Mouse (Mus musculus): Measurements from ENCODE around the gene Edc3. TPM values are rescaled to one million over a fixed set of nuclear protein-coding genes. Genes with fewer than 3 reads are reported as not detected.

Gene Edc3
- 34.0 and 35.8 TPM in 2 replicates for polyA plus RNA-seq (2015; fragmentation: Nextera tagmentation; extraction: Ambion mirVana)

DNA sequence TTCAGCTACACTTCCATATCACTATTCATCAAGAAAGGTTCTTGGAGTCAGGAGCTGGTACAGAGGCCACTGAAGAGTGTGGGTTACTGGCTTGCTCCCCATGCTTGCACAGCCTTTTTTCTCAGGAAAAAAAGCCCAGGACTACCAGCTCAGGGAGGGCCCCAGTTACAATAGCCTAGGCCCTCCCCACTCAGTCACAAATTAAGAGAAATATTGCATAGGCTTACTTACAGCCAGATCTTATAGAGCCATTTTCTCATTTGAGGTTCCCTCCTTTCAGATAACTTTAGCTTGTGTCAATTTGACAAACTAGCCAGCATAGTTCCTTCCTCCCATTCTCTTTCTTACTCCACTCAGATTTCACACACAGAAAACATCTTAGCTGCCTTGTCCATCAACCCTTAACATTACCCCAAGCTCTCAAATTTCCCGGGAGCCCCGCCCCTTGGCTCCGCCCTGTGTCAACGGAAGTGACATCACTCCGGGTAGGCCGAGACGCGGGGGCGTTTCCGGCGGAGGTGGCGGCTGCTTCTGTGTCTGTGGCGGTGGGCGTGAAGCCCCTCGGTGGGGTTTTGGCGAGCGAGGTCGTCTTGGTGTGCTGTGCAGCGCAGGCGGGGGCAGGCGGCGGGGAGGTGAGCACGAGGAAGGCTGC lies at the start of gene Edc3:
Edc3 (plus strand) TSS at position 473 of the 652 bp plus-strand sequence.
- ATAC-seq (ENCODE audit: borderline replicate concordance, extremely low read depth, low FRiP score, low TSS enrichment): peak; percentile 94
- peak within 1 kb of the TSS; percentile 88 for H3K4me3 ChIP-seq
- H3K36me3 ChIP-seq: peaks cover 12% of the 10 kb centered on the region
- peak within 1 kb of the TSS; percentile 90 for H3K27ac ChIP-seq
- H3K9me3 ChIP-seq: no peaks in the 10 kb centered on the region
- H3K4me2 ChIP-seq: peak within 1 kb of the TSS; percentile 82
- peak within 1 kb of the TSS; percentile 93 for H3K9ac ChIP-seq
- H3K4me1 ChIP-seq: peaks cover 12% of the 10 kb centered on the region
- H3K27me3 ChIP-seq: no peaks in the 10 kb centered on the region
- WGBS: under 1% methylated on average over 23 of the region's 23 CpGs

DNA sequence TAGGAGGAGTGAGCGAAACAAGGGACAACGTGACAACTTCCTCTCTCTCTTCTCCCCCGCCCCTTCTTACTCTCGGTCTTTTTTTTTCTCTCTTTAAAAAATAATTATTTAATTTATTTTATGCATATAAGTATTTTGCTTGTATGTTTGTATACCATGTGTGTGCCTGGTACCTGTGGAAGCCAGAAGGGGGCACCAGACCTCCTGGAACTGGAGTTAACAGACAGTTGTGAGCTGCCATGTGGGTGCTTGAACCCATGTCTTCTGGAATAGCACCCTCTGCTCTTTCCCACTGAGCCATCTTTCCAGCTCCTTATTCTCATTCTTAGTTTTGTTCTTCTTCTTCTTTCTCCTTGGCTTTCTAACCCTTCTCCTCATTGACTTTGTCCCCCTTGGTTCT lies 49.4 kb upstream of the Edc3 start:
- no peak overlapping the region for H3K9ac ChIP-seq
- H3K36me3 ChIP-seq: no peaks in the 10 kb centered on the region
- ATAC-seq (ENCODE audit: borderline replicate concordance, extremely low read depth, low FRiP score, low TSS enrichment): no peak
- H3K4me3 ChIP-seq: no peak overlapping the region
- 69% methylated on average over 4 of the region's 4 CpGs for WGBS
- H3K4me2 ChIP-seq: no peak overlapping the region
- H3K9me3 ChIP-seq: no peaks in the 10 kb centered on the region
- H3K4me1 ChIP-seq: peaks cover 17% of the 10 kb centered on the region
- H3K27ac ChIP-seq: no peak overlapping the region
- peaks cover 7% of the 10 kb centered on the region; the same call in 1 of the 2 replicates for H3K27me3 ChIP-seq

DNA sequence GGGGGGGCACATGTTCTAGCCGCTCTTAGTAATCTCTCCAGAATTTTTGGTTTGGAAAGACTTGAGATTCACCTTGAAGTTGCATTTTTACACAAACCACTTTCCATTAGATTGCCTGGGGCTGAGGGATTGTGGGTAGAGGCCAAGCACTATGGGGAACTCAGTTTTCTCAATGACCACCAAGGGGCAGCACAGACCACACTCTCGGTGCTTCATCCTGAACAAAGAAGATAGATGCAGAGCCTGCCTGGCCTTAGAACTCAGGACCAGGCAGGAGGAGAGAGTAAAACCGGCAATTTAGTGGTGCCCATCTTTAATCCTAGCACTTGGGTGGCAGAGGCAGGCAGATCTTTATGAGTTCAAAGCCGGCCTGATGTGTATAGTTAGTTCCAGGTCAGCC lies 48.6 kb upstream of the Edc3 start:
- ATAC-seq (ENCODE audit: borderline replicate concordance, extremely low read depth, low FRiP score, low TSS enrichment): 0 out of 2 replicates have a peak, but pooled peaks have one; percentile 39
- H3K9me3 ChIP-seq: no peaks in the 10 kb centered on the region
- H3K9ac ChIP-seq: no peak overlapping the region
- H3K4me2 ChIP-seq: no peak overlapping the region
- 16% methylated on average over 4 of the region's 4 CpGs for WGBS
- no peaks in the 10 kb centered on the region for H3K36me3 ChIP-seq
- H3K4me1 ChIP-seq: peaks cover 17% of the 10 kb centered on the region
- peaks cover 1% of the 10 kb centered on the region; the same call in 1 of the 2 replicates for H3K27me3 ChIP-seq
- no peak overlapping the region for H3K4me3 ChIP-seq
- H3K27ac ChIP-seq: no peak overlapping the region

- Histone ChIP-seq H3K4me2 (no peak overlapping the region), H3K9ac (no peak overlapping the region), H3K36me3 (no peaks in the 10 kb centered on the region), H3K4me1 (peaks cover 17% of the 10 kb centered on the region), H3K4me3 (no peak overlapping the region), H3K9me3 (no peaks in the 10 kb centered on the region), H3K27ac (no peak overlapping the region), H3K27me3 (no peaks in the 10 kb centered on the region)
- no peak for ATAC-seq (ENCODE audit: borderline replicate concordance, extremely low read depth, low FRiP score, low TSS enrichment)
- WGBS: 55% methylated on average over 6 of the region's 6 CpGs
These were observed 47.8 kb upstream of the Edc3 start for GRCm38 (mm10) chr9:57660501-57660900.

DNA sequence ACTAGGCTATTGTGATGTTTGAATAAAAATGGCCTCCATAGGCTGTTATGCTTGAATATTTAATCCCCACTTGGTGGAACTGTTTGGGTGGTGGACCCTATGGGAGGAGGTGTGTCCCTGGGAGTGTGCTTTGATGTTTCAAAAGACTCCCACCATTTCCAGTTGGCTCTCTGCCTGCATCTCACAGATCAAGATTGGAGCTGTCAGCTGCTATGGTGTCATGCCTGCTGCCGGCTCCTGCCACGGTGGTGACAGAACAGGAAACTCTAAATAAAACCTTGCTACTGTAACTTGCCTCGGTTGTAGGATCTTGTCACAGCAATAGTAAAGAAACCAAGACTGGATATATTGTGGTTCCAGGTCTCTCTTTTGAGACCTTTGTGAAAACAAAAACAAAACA lies 46.8 kb upstream of the Edc3 start:
- Histone ChIP-seq H3K36me3 (no peaks in the 10 kb centered on the region), H3K27me3 (no peaks in the 10 kb centered on the region), H3K4me2 (no peak overlapping the region), H3K4me1 (peaks cover 9% of the 10 kb centered on the region; the same call in 1 of the 2 replicates), H3K27ac (no peak overlapping the region), H3K9me3 (no peaks in the 10 kb centered on the region), H3K9ac (no peak overlapping the region), H3K4me3 (no peak overlapping the region)
- 32% methylated on average over 3 of the region's 3 CpGs for WGBS
- ATAC-seq (ENCODE audit: borderline replicate concordance, extremely low read depth, low FRiP score, low TSS enrichment): no peak

DNA sequence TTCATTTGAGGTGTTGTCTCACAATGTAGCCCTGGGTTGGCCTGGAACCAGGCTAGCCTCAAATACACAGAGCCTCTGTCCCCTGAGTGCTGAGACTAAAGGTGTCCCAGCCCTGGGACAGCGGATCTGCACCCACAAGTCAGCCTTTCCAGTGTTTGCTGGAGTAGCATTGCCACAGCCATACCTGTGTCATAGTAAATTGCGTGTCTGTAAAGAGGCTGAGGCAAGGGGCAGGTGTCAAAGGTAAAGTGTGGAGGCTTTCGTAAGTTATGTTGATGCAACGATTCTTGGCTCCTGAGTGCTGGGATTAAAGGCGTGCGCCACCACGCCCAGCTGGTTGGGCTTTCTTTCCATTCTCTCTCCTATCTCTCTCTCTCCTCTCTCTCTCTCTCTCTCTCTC lies 43.7 kb upstream of the Edc3 start:
- WGBS: 36% methylated on average over 7 of the region's 7 CpGs
- Histone ChIP-seq H3K4me3 (no peak overlapping the region), H3K27me3 (no peaks in the 10 kb centered on the region), H3K9me3 (no peaks in the 10 kb centered on the region), H3K27ac (no peak overlapping the region), H3K4me1 (no peaks in the 10 kb centered on the region), H3K9ac (no peak overlapping the region), H3K36me3 (no peaks in the 10 kb centered on the region), H3K4me2 (no peak overlapping the region)
- no peak for ATAC-seq (ENCODE audit: borderline replicate concordance, extremely low read depth, low FRiP score, low TSS enrichment)

DNA sequence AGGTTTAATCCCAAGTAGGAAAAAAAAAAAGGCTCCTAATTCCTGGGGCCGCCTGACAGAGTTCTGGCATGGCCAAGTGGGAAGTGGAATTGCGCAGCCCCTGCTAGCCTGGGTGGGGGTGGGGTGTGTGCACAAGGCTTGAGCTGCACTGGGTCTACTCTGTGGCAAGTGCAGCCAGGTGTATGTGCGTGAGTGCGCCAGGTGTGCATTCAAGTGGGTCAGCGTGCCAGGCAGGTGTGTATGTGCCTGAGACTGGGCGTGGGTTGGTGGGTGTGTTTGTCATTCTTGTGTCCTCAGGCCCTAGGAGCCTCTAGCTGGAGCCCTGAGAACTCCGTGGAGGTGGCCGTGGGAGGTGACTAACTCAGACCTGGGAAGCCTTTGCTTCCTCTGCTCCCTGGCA lies 41.8 kb upstream of the Edc3 start:
- Histone ChIP-seq H3K9me3 (no peaks in the 10 kb centered on the region), H3K4me3 (no peak overlapping the region), H3K27ac (0 out of 2 replicates have a peak overlapping the region, but pooled peaks have one; percentile 1), H3K4me1 (no peaks in the 10 kb centered on the region), H3K36me3 (no peaks in the 10 kb centered on the region), H3K9ac (no peak overlapping the region), H3K4me2 (no peak overlapping the region), H3K27me3 (no peaks in the 10 kb centered on the region)
- ATAC-seq (ENCODE audit: borderline replicate concordance, extremely low read depth, low FRiP score, low TSS enrichment): peak; percentile 70
- 64% methylated on average over 8 of the region's 8 CpGs for WGBS

GRCm38 (mm10) chr9:57667136-57667535 lies 41.2 kb upstream of the Edc3 start:
- H3K4me3 ChIP-seq: no peak overlapping the region
- no peaks in the 10 kb centered on the region for H3K36me3 ChIP-seq
- peak overlapping the region; percentile 57; the same call in 1 of the 2 replicates for H3K27ac ChIP-seq
- ATAC-seq (ENCODE audit: borderline replicate concordance, extremely low read depth, low FRiP score, low TSS enrichment): no peak
- no peak overlapping the region for H3K9ac ChIP-seq
- no peaks in the 10 kb centered on the region for H3K27me3 ChIP-seq
- H3K4me1 ChIP-seq: no peaks in the 10 kb centered on the region
- no peaks in the 10 kb centered on the region for H3K9me3 ChIP-seq
- H3K4me2 ChIP-seq: no peak overlapping the region
- 48% methylated on average over 3 of the region's 3 CpGs for WGBS

DNA sequence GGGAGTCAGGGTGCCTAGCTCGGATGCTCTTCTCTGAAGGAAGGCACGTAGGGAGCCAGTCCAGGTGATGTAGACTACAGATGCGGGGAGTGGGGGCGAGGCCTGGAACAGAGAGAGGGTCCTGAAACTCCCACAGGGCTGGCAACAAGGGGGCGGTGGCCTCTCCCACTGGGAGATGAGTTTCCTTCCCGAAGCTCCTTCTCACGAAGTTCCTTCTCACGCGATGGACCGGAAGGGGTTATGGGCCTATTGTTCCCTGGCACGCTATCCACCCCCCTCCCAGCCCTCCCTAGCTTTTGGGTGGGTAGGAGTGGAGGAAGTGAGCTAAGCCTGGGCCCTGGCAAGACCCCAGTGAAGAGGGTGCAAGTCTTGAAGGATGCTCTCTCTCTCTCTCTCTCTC lies 40.5 kb upstream of the Edc3 start:
- Histone ChIP-seq H3K4me1 (no peaks in the 10 kb centered on the region), H3K4me3 (no peak overlapping the region)
- 59% methylated on average over 11 of the region's 11 CpGs for WGBS

GRCm38 (mm10) chr9:57668277-57668676 lies 40.1 kb upstream of the Edc3 start:
- no peaks in the 10 kb centered on the region for H3K4me1 ChIP-seq
- no peaks in the 10 kb centered on the region for H3K9me3 ChIP-seq
- H3K9ac ChIP-seq: no peak overlapping the region
- no peaks in the 10 kb centered on the region for H3K36me3 ChIP-seq
- ATAC-seq (ENCODE audit: borderline replicate concordance, extremely low read depth, low FRiP score, low TSS enrichment): no peak
- no peak overlapping the region for H3K4me2 ChIP-seq
- WGBS: 16% methylated on average over 1 of the region's 1 CpGs
- H3K4me3 ChIP-seq: no peak overlapping the region
- no peak overlapping the region for H3K27ac ChIP-seq
- H3K27me3 ChIP-seq: no peaks in the 10 kb centered on the region

More for the DNA sequence above, 40.5 kb upstream of the Edc3 start:
- Histone ChIP-seq H3K9ac (no peak overlapping the region), H3K27me3 (no peaks in the 10 kb centered on the region), H3K4me2 (no peak overlapping the region), H3K27ac (peak overlapping the region; percentile 57; the same call in 1 of the 2 replicates), H3K36me3 (no peaks in the 10 kb centered on the region), H3K9me3 (no peaks in the 10 kb centered on the region)
- ATAC-seq (ENCODE audit: borderline replicate concordance, extremely low read depth, low FRiP score, low TSS enrichment): peak; percentile 62; the same call in 1 of the 2 replicates

DNA sequence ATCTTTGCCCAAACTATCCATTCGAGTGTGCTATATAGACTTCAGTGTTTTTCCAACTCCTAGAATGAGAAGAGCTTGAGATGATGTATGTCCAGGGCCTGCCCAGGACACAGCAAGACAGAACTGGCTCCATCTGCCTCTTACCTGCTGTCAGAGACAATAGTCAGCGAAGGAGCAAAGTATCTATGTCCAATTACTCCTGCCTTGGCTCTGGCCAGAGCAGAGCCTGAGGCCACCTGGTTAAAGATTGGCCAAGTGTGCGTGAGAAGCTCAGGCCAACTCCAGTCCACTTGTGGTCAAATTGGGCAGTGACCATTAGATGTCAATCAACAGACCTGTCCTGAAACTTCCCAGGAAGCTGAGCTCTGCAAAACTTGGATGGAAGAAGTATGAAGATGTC lies 38.8 kb upstream of the Edc3 start:
- Histone ChIP-seq H3K9me3 (no peaks in the 10 kb centered on the region), H3K4me3 (no peak overlapping the region), H3K36me3 (no peaks in the 10 kb centered on the region), H3K4me2 (no peak overlapping the region), H3K27ac (no peak overlapping the region), H3K4me1 (no peaks in the 10 kb centered on the region), H3K9ac (no peak overlapping the region), H3K27me3 (no peaks in the 10 kb centered on the region)
- no peak for ATAC-seq (ENCODE audit: borderline replicate concordance, extremely low read depth, low FRiP score, low TSS enrichment)
- WGBS: 77% methylated on average over 3 of the region's 3 CpGs

GRCm38 (mm10) chr9:57671037-57671436 lies 37.3 kb upstream of the Edc3 start:
- Histone ChIP-seq H3K36me3 (no peaks in the 10 kb centered on the region), H3K4me2 (no peak overlapping the region), H3K27me3 (no peaks in the 10 kb centered on the region), H3K9ac (no peak overlapping the region), H3K4me1 (no peaks in the 10 kb centered on the region), H3K27ac (no peak overlapping the region), H3K4me3 (no peak overlapping the region), H3K9me3 (no peaks in the 10 kb centered on the region)
- ATAC-seq (ENCODE audit: borderline replicate concordance, extremely low read depth, low FRiP score, low TSS enrichment): no peak
- 81% methylated on average over 4 of the region's 4 CpGs for WGBS

Data from lung, embryonic 15.5 days (tissue).